Mouse (Mus musculus): Measurements from ENCODE around the gene Ccdc150.

DNA sequence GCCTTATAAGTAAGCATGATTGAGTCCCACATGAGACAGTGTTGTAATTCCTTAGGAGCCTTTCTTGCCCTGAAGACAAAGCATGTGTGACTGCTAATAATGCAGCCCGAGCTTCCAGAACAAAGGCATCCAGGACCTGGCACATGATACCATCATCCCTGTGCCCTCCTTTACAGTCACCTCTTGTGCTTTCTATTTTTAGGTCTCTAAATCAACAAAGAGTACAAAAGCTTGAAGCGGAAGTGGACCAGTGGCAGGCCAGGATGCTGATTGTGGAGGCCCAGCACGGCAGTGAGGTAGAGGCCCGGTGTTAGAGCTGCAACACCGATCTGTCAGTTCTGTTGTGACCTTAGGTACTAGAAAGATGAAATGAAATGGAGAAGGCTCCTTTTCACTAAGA, 105.0 kb downstream of the Ccdc150 start:
- TF ChIP-seq CTCF (IDR thresholded peaks at IDR 0.05; ENCODE audit: extremely low read depth, insufficient read depth, low read length) (no peak), POLR2A (IDR thresholded peaks at IDR 0.05; ENCODE audit: extremely low read depth, insufficient read depth, low read length) (no peak)

Data from cortical plate, adult 2 months (tissue).